Mouse (Mus musculus): Measurements from ENCODE around the gene Crtc3.

Crtc3 gene

DNA sequence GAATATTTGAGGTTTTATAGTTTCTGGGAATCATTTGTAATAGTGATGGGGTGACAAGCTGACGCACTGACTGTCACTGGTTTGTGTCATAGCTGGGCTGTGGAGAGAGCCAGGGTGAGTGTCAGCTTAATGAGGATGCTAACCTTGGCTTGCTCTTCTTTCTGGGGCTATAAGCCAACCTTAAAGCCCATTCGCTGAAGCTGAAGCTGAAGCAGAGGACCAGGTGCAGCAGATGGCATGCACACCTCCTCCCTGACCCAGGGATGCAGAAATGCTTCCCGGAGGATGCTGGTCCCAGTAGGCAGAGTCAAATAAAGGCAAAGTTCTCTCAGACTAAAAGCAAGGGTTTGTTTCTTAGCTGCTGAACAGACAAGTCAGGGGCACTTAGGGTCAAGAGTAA, 48.7 kb downstream of the Crtc3 start:
- no peak for DNase-seq (ENCODE audit: low spot score)

- no peak for DNase-seq (ENCODE audit: low spot score)
Observed at GRCm38 (mm10) chr7:80638460-80638859, 50.2 kb downstream of the Crtc3 start.

DNA sequence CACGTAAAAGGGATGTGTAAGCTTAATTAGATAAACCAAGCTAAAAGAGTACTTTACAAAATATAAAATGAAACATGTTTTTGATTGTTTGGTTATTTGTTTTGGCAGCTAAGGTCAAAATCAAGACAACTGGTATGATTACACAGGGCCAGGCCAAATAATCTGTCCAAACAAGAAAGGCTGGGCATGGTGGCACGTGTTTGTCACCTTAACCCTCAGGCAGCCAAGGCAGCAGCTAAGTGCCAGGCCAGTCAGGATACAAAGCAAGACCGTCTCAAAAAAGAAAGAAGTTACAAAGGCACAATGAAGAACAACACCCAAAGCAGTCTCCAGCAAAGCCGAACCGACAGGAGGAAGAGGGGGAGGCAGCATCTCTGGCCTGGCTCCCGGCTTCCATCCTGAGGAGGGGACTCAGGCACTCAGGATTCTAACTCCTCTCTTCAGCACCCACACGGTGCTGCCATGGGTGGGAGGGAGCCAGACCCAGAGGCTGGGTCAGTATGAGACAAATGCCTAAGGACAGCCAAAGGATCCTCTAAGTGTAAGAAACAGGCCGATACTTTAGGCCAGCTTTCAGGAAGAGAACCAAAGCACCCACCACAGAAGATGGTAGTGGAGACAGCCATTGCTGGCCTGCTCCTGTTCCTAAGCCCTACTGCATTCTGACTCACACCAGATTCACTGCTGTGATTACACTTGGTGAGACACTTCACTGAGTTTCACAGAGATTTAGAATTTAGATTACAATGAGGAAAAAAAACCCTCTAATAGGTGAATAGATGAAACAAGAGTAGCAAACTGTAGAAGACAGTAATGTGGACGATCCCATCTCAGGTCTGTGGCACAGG, 51.5 kb downstream of the Crtc3 start:
- DNase-seq (ENCODE audit: low spot score): no peak

- DNase-seq (ENCODE audit: low spot score): no peak
Observed at GRCm38 (mm10) chr7:80636288-80636952, 52.3 kb downstream of the Crtc3 start.

DNA sequence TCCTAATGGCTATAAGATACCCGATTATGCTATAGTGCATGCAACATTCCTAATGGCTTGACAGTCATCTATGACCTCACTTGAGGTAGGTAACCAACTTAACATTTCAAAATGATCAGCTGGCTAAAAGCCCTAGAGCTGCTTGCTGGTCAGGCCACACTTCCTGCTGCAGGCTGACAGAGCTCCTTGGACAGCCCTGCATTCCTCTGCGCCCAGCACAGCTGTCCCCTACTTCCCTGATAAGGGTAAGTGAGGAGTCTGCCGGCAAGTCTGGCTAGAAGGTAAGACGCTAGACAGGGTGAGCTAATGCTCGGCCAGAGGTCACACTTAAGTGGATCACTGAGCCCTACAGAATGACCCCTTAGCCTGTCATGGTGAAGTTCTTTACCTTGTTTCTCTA, 52.8 kb downstream of the Crtc3 start:
- DNase-seq (ENCODE audit: low spot score): no peak

DNA sequence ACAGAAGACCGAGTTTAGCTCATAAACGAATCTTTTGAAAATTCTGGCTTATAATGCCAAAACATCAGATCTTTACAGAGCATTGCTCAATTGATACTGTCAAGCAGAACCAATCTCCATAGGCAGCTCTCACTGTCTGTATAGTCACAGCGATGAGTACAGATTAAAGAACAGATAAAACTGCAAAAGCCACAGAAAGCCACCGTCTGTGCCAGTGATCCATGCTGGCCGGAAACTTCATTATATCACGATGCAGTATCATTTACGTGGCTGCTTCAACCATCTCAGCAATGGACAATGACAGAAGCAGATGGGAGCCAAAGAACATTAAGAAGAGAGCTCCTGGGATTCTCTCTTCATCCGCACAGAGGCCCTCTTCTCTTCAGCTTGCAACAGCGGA, 53.9 kb downstream of the Crtc3 start:
- DNase-seq (ENCODE audit: low spot score): no peak

- DNase-seq (ENCODE audit: low spot score): no peak
Observed at GRCm38 (mm10) chr7:80633635-80634034, 55.0 kb downstream of the Crtc3 start.

- DNase-seq (ENCODE audit: low spot score): no peak
Observed at GRCm38 (mm10) chr7:80631993-80632392, 56.7 kb downstream of the Crtc3 start.

DNA sequence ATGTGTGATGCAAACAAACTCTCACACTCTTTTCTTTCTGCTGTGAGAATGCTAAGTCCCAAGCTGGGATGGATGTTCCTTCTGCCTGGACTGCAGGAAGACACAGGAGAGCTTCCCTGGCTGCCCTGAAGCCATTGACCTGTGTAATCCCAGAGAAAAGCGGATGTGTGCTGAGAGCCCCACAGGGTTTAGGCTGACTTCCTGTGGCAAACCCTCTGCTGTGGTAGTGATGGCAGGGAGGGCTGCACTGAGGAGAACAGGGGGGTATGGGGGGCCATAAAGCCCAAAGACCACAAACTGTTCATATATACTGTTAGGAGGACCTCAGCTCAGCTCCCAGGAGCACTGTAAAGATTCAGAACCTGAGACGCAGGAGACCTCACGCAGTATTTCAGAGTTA, 57.3 kb downstream of the Crtc3 start:
- no peak for DNase-seq (ENCODE audit: low spot score)

GRCm38 (mm10) chr7:80629369-80629768, 59.3 kb downstream of the Crtc3 start:
- no peak for DNase-seq (ENCODE audit: low spot score)

GRCm38 (mm10) chr7:80628708-80629183, 59.9 kb downstream of the Crtc3 start:
- no peak for DNase-seq (ENCODE audit: low spot score)

DNA sequence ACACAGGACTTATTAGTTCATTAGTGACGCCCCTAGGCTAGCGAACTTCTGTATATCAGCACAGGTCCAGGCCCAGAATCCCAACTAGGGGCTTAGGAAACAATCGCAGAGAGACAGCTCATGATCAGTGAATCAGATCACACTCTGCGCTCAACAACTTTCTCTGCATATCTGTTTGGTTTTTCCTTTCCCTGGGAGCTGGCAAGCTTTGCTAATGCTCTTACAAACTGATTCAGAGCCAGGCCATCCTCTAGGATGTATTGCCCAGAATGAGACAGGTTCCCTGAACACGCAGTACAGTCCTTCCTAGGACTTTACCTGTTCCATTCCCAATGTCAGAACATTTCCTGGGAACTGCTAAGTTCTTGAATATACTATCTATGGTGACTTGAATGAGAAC, 61.7 kb downstream of the Crtc3 start:
- no peak for DNase-seq (ENCODE audit: low spot score)

- DNase-seq (ENCODE audit: low spot score): no peak
Observed at GRCm38 (mm10) chr7:80625841-80626240, 62.8 kb downstream of the Crtc3 start.

DNA sequence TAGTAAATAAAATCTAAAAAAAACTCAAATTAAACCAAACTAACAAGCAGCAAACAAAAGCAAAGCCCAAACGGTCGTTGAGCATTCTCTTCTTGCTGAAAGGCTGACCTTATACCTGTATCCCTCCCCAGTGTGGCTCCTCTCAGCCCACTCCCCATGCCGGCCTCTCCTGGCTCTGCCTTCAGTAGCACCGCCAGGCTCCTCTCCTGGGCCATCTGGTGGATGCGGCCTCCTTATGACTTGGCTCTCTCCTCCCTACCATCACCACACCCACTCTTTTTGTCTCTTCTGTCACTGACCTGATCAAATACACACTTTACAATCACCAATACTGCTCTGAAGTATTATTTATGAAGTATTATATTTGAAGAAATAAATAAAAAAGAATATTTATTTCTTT, 65.4 kb downstream of the Crtc3 start:
- no peak for DNase-seq (ENCODE audit: low spot score)

DNA sequence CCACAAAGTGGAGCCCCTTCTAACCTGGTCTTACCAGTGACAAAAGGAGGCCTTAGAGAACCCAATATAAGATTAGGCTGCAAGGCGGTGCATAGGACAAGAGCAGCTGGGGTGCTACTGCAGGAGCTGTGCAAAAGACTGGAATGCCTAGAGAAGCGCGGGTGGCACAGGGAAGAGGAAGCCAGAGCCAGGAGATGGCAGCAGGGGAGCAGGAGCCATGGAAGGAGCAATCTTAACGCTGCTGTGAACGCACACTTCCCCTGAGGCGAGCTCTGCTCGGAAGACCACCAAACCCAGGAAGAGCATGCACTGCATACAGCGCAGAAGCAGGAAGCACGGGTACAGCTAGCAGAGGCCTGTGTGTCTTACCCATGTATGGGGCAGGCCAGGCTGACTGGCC, 72.6 kb downstream of the Crtc3 start:
- DNase-seq (ENCODE audit: low spot score): no peak

DNA sequence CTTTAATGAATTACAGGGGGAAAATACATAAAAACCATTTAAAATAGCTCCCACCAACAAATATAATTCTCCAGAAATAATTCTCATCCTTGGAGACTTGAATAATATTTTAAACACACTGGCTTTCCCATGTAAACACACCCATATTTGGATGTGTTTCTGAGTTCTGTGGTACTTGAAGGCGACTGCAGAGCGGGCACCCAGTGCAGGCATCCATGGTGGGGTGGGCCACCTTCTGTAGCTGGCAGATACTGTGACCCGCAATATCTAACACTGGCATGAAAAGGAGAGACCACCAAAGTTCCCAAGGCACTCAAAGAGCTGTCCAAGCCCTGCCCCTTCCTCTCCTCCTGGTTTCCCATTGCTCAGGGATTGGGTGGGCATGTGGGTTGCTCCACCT, 74.6 kb downstream of the Crtc3 start:
- no peak for DNase-seq (ENCODE audit: low spot score)

- no peak for DNase-seq (ENCODE audit: low spot score)
Observed at GRCm38 (mm10) chr7:80612191-80612787, 76.4 kb downstream of the Crtc3 start.

- DNase-seq (ENCODE audit: low spot score): no peak
Observed at GRCm38 (mm10) chr7:80611646-80612045, 77.0 kb downstream of the Crtc3 start.

DNA sequence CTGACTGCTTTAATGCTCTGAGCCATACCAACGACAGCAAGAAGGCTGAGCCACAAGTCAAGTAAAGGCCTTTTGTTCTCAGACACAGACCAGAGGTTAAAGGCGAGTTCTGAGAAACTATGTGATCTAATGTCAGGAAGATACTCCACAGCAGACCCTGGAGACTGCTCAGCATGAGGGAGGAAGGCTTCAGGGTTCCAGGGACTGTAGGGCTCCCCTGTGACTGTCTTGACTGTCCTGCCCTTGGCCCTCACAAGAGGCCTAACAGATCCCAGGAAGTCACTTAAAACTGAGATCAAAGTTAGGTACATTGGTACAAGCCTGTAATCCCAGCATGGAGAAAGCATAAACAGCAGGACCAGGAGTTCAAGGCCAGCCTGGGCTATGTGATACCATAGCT, 81.2 kb downstream of the Crtc3 start:
- DNase-seq (ENCODE audit: low spot score): no peak

- DNase-seq (ENCODE audit: low spot score): no peak
Observed at GRCm38 (mm10) chr7:80606435-80606834, 82.2 kb downstream of the Crtc3 start.

- no peak for DNase-seq (ENCODE audit: low spot score)
Observed at GRCm38 (mm10) chr7:80605557-80605930, 83.1 kb downstream of the Crtc3 start.

DNA sequence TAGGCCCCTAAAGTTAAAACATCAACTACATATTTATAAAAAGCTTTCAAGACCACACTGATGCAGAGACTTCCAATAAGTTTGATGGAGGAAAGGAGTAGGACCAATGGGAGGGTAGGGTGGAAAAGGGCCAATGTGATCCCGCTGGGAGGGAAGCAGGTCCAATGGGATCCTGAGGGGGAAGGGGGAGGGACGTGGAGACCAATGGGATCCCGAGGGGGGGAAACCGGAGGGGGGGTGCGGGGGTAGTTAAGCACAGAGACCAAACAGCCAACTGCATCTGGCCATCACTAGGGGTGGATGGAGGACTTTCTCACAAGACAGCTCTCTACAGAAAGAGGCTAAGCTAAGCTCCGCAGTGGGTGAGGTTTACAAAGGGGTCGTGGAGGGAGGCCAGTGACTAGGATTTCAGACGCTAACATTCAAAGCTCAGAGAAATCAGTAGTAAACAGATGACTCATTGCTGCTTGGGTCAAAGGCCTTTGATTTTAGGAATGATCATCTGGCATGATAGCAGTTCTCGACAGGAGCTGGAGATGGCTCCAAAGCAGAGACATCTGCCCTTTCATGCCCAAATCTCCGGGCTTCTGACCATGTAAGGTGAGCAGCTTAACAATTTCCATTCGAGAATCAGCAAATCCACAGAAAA, 83.6 kb downstream of the Crtc3 start:
- DNase-seq (ENCODE audit: low spot score): no peak

DNA sequence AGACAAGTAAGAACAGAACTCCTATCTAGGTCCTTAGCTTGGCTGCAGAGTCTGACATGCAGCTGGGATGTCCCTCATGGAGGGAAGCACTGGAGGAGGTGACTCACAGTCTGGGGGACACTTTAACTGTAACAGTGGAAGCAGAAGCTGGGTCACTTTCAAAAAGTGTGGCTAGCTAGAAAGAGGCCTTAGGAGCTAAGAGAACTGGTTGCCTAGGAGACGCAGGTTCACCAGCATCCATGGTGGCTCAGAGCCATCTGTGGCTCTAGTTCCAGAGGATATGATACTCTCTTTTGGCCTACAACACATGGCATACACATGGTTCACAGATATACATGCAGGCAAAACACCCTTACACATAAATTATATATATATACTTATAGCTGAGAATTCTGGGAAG, 86.1 kb downstream of the Crtc3 start:
- no peak for DNase-seq (ENCODE audit: low spot score)
